Mouse (Mus musculus) layer of hippocampus, adult 2 months (tissue): ENCODE results near the gene Kcnh2. TPM values are rescaled to one million over a fixed set of nuclear protein-coding genes. Genes with fewer than 3 reads are reported as not detected.
A peak's percentile ranks its signal among the peaks of the same experiment; 100 is the strongest.

Experiments
- DNase-seq, 2 experiments: peaks; one replicate each; pipeline ENCODE4 v3.0.0; 2022; ENCODE audit warnings: low spot score in 2 of 2
- H3K27ac ChIP-seq: fragments of 200-600 bp; 2 replicates; pipeline ENCODE4 v1.8.1; 2022
- H3K4me3 ChIP-seq: fragments of 200-600 bp; 2 replicates; pipeline ENCODE4 v1.8.1; 2022; ENCODE audit warnings: mild to moderate bottlenecking
- CTCF ChIP-seq: fragments of 200-600 bp; conservative IDR thresholded peaks from 2 replicates; pipeline ENCODE4 v1.8.1; 2022; ENCODE audit warnings: antibody characterized with exemption, mild to moderate bottlenecking, moderate library complexity
- total RNA-seq, 2 experiments: library from RNA; stranded (reverse); gene quantifications; 2 replicates each; pipeline ENCODE4 v1.2.3; 2021

The Kcnh2 gene
- total RNA-seq, 2 experiments from 2014 or later: 21.7 to 23.6 TPM

DNA sequence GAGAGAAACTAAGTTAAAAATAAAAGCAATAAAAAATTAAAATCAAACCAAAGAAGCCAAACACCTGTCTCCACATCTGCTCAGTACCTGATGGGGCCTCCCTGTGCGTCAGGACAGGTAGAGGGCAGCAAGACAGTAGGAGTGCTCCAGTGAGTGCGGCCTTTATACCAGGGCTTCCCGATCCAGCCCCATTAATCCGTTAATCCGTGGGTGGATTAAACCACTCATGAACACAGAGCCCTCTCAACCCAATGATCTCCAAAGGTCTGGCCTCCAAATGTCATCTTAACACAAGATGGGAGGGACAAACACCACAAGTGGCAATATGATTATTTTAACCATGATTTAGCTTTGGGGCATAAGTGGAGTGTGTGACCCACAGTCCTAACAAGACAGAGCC lies 22.4 kb upstream of the Kcnh2 start:
- no peak overlapping the region for H3K4me3 ChIP-seq
- DNase-seq: no peak
- H3K27ac ChIP-seq: 0 out of 2 replicates have a peak overlapping the region, but pooled peaks have one; percentile 12
- TF ChIP-seq CTCF: no peak

DNA sequence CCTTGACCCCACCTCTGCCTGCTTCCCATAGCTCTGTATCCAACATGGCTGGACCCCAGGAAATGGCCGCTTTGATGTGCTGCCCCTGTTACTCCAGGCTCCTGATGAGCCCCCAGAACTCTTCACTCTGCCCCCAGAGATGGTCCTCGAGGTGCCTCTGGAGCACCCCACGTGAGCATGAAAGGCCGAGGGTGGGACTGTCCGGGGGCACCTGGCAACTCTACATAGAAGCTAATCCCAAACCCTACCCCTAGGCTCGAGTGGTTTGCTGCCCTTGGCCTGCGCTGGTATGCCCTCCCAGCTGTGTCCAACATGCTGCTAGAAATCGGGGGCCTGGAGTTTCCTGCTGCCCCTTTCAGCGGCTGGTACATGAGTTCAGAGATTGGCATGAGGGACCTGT lies 18.4 kb upstream of the Kcnh2 start:
- H3K4me3 ChIP-seq: no peak overlapping the region
- no peak overlapping the region for H3K27ac ChIP-seq
- no peak for TF ChIP-seq CTCF
- no peak for DNase-seq

- no peak for TF ChIP-seq CTCF
Measured at GRCm38 (mm10) chr5:24366426-24366825, 15.0 kb upstream of the Kcnh2 start.

DNA sequence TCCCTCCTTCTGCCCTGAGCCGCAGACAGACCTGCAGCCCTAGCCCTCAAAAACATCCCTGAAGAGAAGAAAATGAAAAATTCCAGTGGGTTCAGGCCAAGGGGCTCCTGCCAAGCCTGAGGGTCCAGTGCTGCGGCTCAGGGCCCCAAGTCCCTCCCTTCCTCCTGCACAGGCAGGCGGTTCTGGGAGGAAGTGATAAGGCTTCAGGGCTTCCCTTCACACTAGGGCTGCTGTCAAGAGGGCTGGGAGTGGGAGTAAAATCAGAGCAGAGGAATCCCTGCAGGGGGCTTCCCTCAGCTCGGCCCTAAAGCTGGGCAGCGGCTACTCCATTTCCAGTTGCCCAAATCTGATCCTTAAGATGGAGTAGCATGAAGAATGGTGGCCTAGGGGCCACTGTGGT lies 14.1 kb upstream of the Kcnh2 start:
- no peak for DNase-seq
- TF ChIP-seq CTCF: no peak
- Histone ChIP-seq H3K27ac (peak overlapping the region; percentile 67; the same call in 1 of the 2 replicates), H3K4me3 (no peak overlapping the region; the same call in 1 of the 2 replicates)

More at GRCm38 (mm10) chr5:24366426-24366825, 15.0 kb upstream of the Kcnh2 start:
- Histone ChIP-seq H3K4me3 (no peak overlapping the region), H3K27ac (no peak overlapping the region)
- DNase-seq: no peak

DNA sequence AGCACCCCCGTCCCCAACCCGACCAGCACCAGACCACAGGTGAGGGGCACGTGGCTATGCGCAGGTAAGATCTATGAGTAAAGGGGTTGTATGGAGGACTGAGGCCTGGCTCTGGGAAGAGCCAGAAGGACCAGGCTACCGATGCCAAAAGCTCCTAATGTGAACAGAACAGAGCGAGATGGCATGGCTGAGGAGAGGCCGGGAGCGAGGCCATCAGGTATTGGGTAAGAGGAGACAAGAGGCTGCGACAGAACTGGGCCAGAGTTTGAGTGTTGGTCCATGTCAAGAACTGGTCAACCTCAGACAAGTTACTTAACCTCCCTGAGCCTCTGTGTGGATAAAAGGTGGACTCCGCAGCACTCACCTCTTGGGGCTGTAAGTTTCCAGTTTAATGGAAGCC lies 13.6 kb upstream of the Kcnh2 start:
- peak overlapping the region; percentile 67 for H3K27ac ChIP-seq
- H3K4me3 ChIP-seq: peak overlapping the region; percentile 38
- DNase-seq: no peak
- no peak for TF ChIP-seq CTCF

DNA sequence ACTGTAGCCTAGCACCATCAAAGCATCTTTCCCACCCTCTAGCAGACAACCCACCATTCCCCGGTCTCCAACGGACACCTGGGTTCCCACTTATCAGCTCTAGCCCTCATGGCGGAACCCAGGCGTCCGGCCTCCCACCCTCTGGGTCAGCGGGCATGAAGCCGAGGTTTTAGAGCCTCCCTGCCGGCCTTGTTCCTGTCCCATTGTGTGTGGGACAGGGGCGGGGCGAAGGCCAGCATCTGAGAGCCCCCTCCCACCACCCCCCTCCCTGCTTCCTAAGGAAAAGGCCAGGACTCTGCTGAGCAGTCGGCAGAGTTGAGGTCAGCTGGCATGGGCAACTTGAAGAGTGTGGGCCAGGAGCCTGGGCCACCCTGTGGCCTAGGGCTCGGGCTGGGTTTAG lies 13.1 kb upstream of the Kcnh2 start, which contains the start of gene Nos3:
TSS of gene Nos3 (plus strand) at position 303 of the 400 bp plus-strand sequence.
- H3K4me3 ChIP-seq: peak within 1 kb of the TSS; percentile 38
- no peak for TF ChIP-seq CTCF
- DNase-seq: no peak
- H3K27ac ChIP-seq: peak within 1 kb of the TSS; percentile 67

- DNase-seq: no peak
- no peak overlapping the region for H3K4me3 ChIP-seq
- peak overlapping the region; percentile 32; the same call in 1 of the 2 replicates for H3K27ac ChIP-seq
- TF ChIP-seq CTCF: no peak
Measured at GRCm38 (mm10) chr5:24364061-24364460, 12.7 kb upstream of the Kcnh2 start.

DNA sequence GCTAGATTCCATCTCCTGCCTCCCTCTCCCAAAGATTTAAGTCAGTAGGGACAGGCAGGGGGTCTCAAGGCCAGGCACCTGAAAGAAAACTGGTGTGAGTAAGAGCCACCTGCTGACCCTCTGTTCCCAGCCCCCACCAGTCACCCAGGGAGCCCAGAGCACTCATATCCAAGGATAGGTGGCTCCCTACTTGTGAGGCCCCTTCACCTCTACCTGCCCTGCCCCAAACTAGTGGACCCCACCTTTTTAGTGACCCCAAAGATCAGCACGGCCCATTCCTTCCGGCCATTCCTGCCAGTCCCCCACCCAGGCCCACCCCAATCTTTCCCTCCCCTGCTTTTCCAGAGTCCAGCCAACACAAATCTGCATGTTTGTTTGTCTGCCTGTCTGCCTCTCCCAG lies 12.1 kb upstream of the Kcnh2 start:
- Histone ChIP-seq H3K4me3 (no peak overlapping the region), H3K27ac (no peak overlapping the region)
- DNase-seq: no peak
- no peak for TF ChIP-seq CTCF

- DNase-seq: peak; percentile 77 to 89
- no peak overlapping the region for H3K4me3 ChIP-seq
- peak; percentile 98 for TF ChIP-seq CTCF
- no peak overlapping the region for H3K27ac ChIP-seq
Measured at GRCm38 (mm10) chr5:24360792-24361454, 9.5 kb upstream of the Kcnh2 start.

- peak; percentile 61 for TF ChIP-seq CTCF
- H3K4me3 ChIP-seq: no peak overlapping the region
- no peak for DNase-seq
- no peak overlapping the region for H3K27ac ChIP-seq
Measured at GRCm38 (mm10) chr5:24357461-24357860, 6.1 kb upstream of the Kcnh2 start.

DNA sequence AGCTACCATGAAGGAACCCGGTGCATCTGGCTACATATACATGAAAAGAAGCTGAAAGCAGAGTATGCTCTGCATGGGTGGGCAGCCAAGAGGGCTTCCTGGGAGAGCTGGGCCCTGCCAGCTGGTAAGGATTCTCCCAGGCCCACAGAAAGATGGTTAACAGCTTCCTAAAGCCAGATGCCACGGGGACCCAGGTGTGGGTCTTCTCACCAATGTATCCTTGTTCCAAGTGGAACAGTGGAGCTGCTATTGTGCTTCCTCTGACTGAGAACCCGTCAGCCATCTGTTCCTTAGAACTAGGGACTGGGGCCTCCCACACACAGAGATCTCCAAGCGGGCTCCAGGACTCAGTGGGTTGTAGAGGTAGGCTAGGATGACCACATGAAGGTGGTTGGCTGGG lies 5.4 kb upstream of the Kcnh2 start:
- DNase-seq: no peak
- H3K4me3 ChIP-seq: no peak overlapping the region
- H3K27ac ChIP-seq: no peak overlapping the region
- TF ChIP-seq CTCF: no peak

DNA sequence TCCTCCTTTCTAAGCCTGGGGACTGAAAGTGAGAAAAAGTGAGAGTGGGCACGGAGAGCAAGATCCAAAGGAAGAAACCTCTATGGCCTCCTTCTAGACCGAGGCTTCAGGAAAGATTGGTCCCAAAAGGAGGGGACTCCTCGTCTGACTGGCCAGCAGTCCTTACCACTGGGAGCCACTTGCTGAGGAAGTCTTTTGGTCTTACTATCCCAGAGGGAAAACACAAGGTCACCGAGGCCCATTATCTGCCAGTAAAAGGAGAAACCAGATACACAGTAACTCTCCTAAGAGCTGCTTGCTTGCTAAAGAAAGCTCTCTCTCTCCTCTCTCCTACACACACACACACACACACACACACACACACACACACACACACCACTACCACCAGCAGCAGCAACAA lies 1.9 kb upstream of the Kcnh2 start:
- no peak for DNase-seq
- Histone ChIP-seq H3K27ac (no peak overlapping the region), H3K4me3 (no peak overlapping the region)
- TF ChIP-seq CTCF: no peak

DNA sequence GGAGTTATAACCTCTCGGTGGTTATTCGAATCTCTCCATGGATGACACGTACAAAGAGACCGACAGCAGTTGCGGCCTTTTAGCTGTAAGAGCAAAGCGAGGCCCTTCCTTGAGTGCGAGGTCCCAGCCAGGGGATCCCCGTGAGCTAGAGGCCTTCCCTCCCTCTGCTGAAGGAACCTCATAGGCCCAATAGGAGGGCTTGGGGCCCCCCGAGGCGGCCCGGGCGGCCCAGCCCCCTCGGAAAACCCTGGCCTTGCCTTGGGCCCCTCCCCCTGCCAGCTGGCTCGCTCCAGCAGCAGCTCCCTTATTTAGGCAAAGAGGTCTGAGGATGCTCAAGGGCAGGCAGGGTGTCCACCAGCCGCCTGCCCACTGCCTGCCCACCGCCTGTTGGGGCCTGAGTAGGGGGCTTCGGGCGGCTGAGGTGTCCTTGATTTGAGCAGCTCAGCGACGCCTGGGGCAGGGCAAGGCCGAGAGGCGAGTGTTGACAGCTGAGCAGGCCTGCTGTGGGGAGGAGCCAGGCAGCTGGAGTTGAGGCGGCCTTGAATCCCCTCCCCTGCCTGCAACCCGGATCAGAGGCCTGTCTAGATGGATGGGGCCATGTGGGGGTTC lies 951 bp upstream of the Kcnh2 start:
- H3K27ac ChIP-seq: peak overlapping the region; percentile 72

DNA sequence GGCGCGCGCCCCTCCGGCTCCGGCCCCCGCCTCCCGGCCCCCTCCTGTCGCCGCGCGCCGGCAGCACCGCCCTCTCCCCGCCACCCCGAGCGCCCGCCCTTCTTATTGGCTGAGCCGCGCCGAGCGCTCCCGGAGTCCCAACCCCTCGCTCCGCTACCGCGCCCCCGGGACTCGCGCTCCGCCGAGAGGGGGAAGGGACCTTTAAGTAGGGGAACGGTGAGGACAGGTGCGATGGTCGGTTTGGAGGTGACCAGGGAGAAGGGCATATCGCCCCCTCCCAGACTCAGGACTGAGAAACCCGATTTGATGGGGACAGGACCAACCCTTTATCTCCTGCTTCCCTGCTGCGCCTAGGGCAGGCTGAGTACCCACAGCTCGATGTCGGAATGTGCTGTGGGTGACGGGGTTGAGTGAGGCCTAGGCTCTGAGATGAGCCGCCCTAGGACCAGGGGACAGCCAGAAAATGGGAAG lies 332 bp upstream of the Kcnh2 start:
- peak overlapping the region; percentile 71 for H3K4me3 ChIP-seq

More for the DNA sequence above, 951 bp upstream of the Kcnh2 start:
- no peak for DNase-seq
- no peak for TF ChIP-seq CTCF
- H3K4me3 ChIP-seq: peak overlapping the region; percentile 71

More for the DNA sequence above, 332 bp upstream of the Kcnh2 start:
- peak overlapping the region; percentile 72 for H3K27ac ChIP-seq
- no peak for TF ChIP-seq CTCF
- DNase-seq: peak; percentile 86 to 87
